Mouse (Mus musculus) forebrain, embryonic 14.5 days (tissue): Measurements from ENCODE around the gene Ppig. TPM values are rescaled to one million over a fixed set of nuclear protein-coding genes. Genes with fewer than 3 reads are reported as not detected.
"Not testable (repeated sequence)": the region's sequence is repeated elsewhere in the genome, so short reads cannot be mapped to it uniquely, and the experiment has no call there.

Experiments used
- ATAC-seq: fragments of 200-750 bp; cut with Nextera tagmentation; 2 replicates; pipeline ENCODE4 v1.8.0; 2017; ENCODE audit warnings: mild to moderate bottlenecking, moderate library complexity
- DNase-seq: peaks from one replicate; pipeline ENCODE4 v3.0.0-alpha.2; 2015; ENCODE audit warnings: low spot score
- H3K27ac ChIP-seq: fragments of 300-500 bp; sonication (generic); 2 replicates; pipeline ENCODE4 v1.5.1; 2014; ENCODE audit warnings: low read depth, mild to moderate bottlenecking, control low read depth, low read length, moderate library complexity
- H3K27me3 ChIP-seq: fragments of 300-500 bp; sonication (generic); replicated peaks from 2 replicates; pipeline ENCODE4 v1.6.1; 2014; ENCODE audit warnings: low read length, control low read depth, mixed read lengths; ENCODE audit not compliant: control insufficient read depth, insufficient read depth
- H3K36me3 ChIP-seq: fragments of 300-500 bp; sonication (generic); 2 replicates; pipeline ENCODE4 v1.6.1; 2014; ENCODE audit warnings: low read length, control low read depth; ENCODE audit not compliant: control insufficient read depth, insufficient read depth
- H3K4me1 ChIP-seq: fragments of 300-500 bp; sonication (generic); 2 replicates; pipeline ENCODE4 v1.6.1; 2014; ENCODE audit warnings: antibody characterized with exemption, low read length, control low read depth; ENCODE audit not compliant: control insufficient read depth, insufficient read depth
- H3K4me2 ChIP-seq: fragments of 300-500 bp; sonication (generic); 2 replicates; pipeline ENCODE4 v1.6.1; 2014; ENCODE audit warnings: mild to moderate bottlenecking, control low read depth, low read length
- H3K4me3 ChIP-seq: fragments of 300-500 bp; sonication (generic); 2 replicates; pipeline ENCODE4 v1.5.1; 2014; ENCODE audit warnings: low read depth, low read length, control low read depth
- H3K9ac ChIP-seq: fragments of 300-500 bp; sonication (generic); 2 replicates; pipeline ENCODE4 v1.6.1; 2014; ENCODE audit warnings: mild to moderate bottlenecking, low read length, control low read depth, moderate library complexity
- H3K9me3 ChIP-seq: fragments of 300-500 bp; sonication (generic); replicated peaks from 2 replicates; pipeline ENCODE4 v1.6.1; 2016; ENCODE audit warnings: low read length, control low read depth, mixed read lengths; ENCODE audit not compliant: control insufficient read depth
- WGBS: fragments of 180-500 bp; shearing (Covaris S2); extraction: QIAGEN DNeasy Blood & Tissue Kit; methylation state at CpG from one replicate; pipeline ENCODE4 v1.1.7; 2014; 5-methylcytosine and 5-hydroxymethylcytosine counted together
- polyA plus RNA-seq: library from polyadenylated mRNA; unstranded; fragments of >200 nt; fragmentation: Nextera tagmentation; extraction: Ambion mirVana; gene quantifications from 2 replicates; pipeline ENCODE4 v1.2.1, GENCODE M21; 2014

The Ppig gene
- polyA plus RNA-seq: 77.8 and 83.6 TPM in 2 replicates

DNA sequence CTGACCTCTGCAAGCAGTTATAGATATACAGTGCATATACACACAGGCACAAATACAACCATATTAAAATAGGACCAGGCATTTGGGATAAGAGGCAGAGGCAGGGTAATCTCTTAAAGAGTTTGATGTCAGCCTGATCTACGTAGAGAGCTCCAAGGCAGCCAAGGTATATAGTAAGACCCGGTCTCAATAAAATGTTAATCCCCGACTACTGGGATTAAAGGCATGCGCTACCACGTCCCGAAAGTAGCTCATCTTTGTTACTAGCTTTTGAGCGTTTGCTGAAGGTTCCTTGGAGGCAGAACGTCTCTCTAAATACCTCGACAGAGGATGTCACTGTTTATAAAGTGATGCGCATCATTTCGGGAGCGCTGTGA, at the start of gene Ppig:
Gene Ppig (plus strand): TSS at position 273 of the 377 bp plus-strand sequence.
- ATAC-seq: no peak
- Histone ChIP-seq H3K4me2 (peak within 1 kb of the TSS; percentile 80), H3K9ac (peak within 1 kb of the TSS; percentile 83)

DNA sequence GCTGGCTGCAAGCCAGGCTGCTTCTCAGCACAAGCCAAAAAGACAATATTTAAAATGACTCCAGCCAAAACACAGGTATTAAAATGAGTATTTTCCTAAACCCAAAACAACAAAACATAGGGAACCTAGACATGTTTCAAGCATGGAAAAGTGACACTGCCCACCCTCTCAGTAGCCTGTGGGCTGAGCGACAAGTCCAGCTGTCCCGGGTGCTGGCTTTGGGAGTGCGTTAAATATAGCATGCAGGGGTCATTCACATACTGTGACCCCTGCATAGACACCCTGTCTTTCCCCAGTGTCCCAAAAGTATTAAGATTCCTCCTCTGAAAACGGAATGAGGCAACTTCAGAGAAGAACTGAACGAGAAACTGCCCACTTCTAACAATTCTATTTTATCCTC, 48.6 kb upstream of the Ppig start:
- Histone ChIP-seq H3K27ac (no peak overlapping the region), H3K4me1 (no peaks in the 10 kb centered on the region), H3K9me3 (no peaks in the 10 kb centered on the region), H3K4me3 (no peak overlapping the region), H3K36me3 (0 out of 2 replicates have a peak, but pooled peaks cover 3% of the 10 kb centered on the region), H3K4me2 (no peak overlapping the region), H3K9ac (no peak overlapping the region), H3K27me3 (no peaks in the 10 kb centered on the region)
- 75% methylated on average over 5 of the region's 5 CpGs for WGBS
- ATAC-seq (no peak), DNase-seq (no peak)

More for the DNA sequence above, at the start of gene Ppig:
- H3K27ac ChIP-seq: peak within 1 kb of the TSS; percentile 83
- H3K36me3 ChIP-seq: no peaks in the 10 kb centered on the region
- H3K4me3 ChIP-seq: peak within 1 kb of the TSS; percentile 94
- no peaks in the 10 kb centered on the region for H3K4me1 ChIP-seq
- no peaks in the 10 kb centered on the region for H3K27me3 ChIP-seq
- WGBS: 5% methylated on average over 12 of the region's 12 CpGs
- H3K9me3 ChIP-seq: no peaks in the 10 kb centered on the region
- no peak for DNase-seq

DNA sequence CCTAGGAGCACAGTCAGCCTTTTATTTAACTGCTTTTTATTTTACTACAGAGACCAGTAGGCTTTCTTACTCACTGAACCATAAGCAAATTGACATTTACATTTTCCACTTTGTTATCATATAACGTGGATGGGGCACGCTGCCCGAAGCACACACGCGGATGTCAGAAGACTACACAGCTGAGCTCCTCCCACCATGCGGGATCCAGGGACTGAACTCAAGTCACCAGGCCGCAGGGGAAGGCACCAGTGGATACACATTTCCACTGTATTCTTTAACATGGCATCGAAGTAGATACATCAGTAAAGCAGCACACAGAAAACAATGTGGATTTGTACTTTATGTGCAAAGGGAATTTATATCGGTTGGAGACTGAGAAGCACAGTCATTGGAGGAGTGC, 47.1 kb upstream of the Ppig start:
- H3K36me3 ChIP-seq: 0 out of 2 replicates have a peak, but pooled peaks cover 3% of the 10 kb centered on the region
- H3K4me3 ChIP-seq: no peak overlapping the region
- no peaks in the 10 kb centered on the region for H3K4me1 ChIP-seq
- no peak overlapping the region for H3K9ac ChIP-seq
- 77% methylated on average over 9 of the region's 9 CpGs for WGBS
- no peak overlapping the region for H3K27ac ChIP-seq
- no peaks in the 10 kb centered on the region for H3K9me3 ChIP-seq
- ATAC-seq (no peak), DNase-seq (no peak)
- H3K27me3 ChIP-seq: no peaks in the 10 kb centered on the region
- H3K4me2 ChIP-seq: no peak overlapping the region

DNA sequence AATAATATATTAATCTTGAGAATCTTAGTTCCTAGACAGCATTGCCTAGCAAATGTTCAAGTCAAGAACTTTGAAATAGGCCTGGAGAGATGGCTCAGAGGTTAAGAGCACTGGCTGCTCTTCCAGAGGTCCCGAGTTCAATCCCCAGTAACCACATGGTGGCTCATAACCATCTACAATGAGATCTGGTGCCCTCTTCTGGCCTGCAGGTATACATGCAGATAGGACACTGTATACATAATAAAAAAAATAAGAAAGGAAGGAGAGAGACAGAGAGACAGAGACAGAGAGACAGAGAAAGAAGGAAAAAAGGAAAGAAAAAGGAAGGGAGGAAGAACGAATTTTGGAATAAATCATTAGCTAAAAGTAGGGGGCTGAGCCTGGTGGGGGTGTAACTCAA, 45.6 kb upstream of the Ppig start:
- H3K4me1 ChIP-seq: no peaks in the 10 kb centered on the region
- H3K36me3 ChIP-seq: no peaks in the 10 kb centered on the region
- ATAC-seq (no peak), DNase-seq (no peak)
- H3K9ac ChIP-seq: no peak overlapping the region
- no peak overlapping the region for H3K27ac ChIP-seq
- H3K4me2 ChIP-seq: no peak overlapping the region
- H3K27me3 ChIP-seq: no peaks in the 10 kb centered on the region
- no peak overlapping the region for H3K4me3 ChIP-seq
- WGBS: 59% methylated on average over 2 of the region's 2 CpGs
- no peaks in the 10 kb centered on the region for H3K9me3 ChIP-seq

DNA sequence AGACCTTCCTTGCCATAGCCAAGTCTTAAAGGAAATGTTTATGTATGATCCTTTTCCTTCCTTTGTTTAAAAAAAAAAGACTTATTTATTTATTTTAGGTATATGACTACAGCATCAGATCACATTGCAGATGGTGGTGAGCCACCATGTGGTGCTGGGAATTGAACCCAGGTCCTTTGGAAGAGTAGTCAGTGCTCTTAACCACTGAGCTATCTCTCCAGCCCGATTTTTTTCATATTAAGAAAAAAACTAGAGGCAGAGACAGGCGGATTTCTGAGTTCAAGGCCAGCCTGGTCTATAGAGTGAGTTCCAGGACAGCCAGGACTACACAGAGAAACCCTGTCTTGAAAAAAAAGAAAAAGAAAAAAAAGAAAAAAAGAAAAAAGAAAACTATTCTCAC, 45.1 kb upstream of the Ppig start:
- not testable (repeated sequence) for H3K9ac ChIP-seq, H3K36me3 ChIP-seq, H3K4me3 ChIP-seq, H3K4me2 ChIP-seq, DNase-seq, H3K4me1 ChIP-seq, H3K27me3 ChIP-seq, ATAC-seq, H3K27ac ChIP-seq, H3K9me3 ChIP-seq
- WGBS: 90% methylated on average over 2 of the region's 2 CpGs

DNA sequence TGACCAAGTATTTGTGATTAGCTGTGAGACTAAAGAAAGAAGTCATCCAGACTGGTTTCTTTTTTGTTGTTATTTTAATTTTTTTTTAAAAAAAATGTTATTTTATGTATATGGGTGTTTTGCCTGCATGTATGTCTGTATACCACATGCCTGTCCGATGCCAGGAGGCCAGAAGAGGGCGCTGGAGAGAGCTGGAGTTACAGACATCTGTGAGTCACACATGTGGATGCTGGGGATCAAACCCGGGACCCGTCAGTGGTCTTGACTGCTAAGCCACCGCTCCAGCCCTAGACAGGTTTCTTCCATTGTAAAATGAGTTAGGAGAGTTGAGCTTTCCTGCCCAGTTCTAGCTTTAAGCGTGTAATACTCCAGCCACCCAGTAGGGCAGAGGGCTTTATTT, 42.4 kb upstream of the Ppig start:
- H3K4me1 ChIP-seq: peaks cover 3% of the 10 kb centered on the region; the same call in 1 of the 2 replicates
- 71% methylated on average over 6 of the region's 6 CpGs for WGBS
- no peak overlapping the region for H3K9ac ChIP-seq
- no peak overlapping the region for H3K4me2 ChIP-seq
- H3K4me3 ChIP-seq: no peak overlapping the region
- no peaks in the 10 kb centered on the region for H3K9me3 ChIP-seq
- no peak overlapping the region for H3K27ac ChIP-seq
- no peaks in the 10 kb centered on the region for H3K27me3 ChIP-seq
- no peak for ATAC-seq
- no peaks in the 10 kb centered on the region for H3K36me3 ChIP-seq
- DNase-seq: peak; percentile 7

DNA sequence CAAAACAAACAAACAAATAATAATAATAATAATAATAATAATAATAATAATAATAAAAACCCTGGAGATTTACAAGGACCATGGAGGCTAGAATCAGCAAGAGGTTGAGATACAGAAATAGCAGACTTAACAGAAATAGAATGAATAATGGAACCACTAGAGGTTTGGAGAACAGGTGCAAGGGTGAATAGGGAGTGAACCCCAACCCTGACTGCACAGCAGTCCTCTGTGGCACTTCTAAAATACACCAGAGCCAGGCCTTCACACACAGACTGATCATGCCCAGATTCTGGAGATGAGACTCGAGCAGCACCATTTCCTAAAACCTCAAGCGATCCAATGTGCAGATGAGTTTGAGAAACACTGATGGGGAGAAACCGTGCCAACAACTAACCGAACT, 40.4 kb upstream of the Ppig start:
- Histone ChIP-seq H3K4me3 (no peak overlapping the region), H3K4me1 (peaks cover 3% of the 10 kb centered on the region; the same call in 1 of the 2 replicates), H3K27ac (no peak overlapping the region), H3K36me3 (no peaks in the 10 kb centered on the region), H3K9ac (no peak overlapping the region), H3K9me3 (no peaks in the 10 kb centered on the region), H3K27me3 (no peaks in the 10 kb centered on the region), H3K4me2 (no peak overlapping the region)
- no peak for DNase-seq
- 95% methylated on average over 4 of the region's 4 CpGs for WGBS
- no peak for ATAC-seq

DNA sequence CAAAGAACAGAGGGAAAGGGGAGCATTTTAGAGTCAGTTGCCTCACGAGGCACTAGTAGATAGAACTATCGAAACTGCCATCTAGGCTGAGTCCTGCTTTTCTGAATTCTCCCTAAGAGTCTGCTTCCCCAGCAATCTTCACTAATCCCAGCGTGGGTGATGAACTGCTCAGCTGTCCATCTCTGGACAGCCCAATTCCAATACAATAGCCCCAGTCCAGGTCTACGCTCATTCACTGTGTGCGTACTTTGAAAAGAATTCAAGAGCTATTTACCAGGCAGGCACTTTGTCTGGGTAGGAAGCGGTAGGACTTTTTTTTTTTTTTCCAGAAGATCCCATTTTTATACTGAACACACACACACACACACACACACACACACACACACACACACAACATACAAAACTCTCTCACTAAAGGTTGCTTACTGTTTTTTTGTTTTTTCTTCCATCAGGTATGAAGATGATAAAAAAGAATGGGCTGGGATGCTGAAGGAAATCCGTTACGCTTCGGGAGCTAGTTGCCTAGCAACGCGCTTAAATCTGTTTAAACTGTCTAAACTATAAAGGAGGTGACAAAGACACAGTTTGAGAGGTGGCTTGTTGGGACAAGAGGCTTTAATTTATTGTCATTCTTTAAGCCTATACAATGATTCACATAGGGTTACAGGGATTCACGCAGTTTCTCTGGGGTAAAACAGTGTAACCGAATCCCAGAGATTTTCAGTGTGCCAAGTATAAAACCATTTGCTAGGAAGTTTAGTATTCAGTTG, 39.1 kb upstream of the Ppig start:
- no peak for ATAC-seq
- no peak overlapping the region for H3K27ac ChIP-seq
- no peak overlapping the region for H3K4me2 ChIP-seq
- no peak overlapping the region for H3K4me3 ChIP-seq
- peaks cover 5% of the 10 kb centered on the region; the same call in 1 of the 2 replicates for H3K36me3 ChIP-seq
- DNase-seq: peak; percentile 72
- no peak overlapping the region for H3K9ac ChIP-seq
- 14% methylated on average over 13 of the region's 13 CpGs for WGBS
- H3K9me3 ChIP-seq: no peaks in the 10 kb centered on the region
- peaks cover 3% of the 10 kb centered on the region; the same call in 1 of the 2 replicates for H3K4me1 ChIP-seq
- no peaks in the 10 kb centered on the region for H3K27me3 ChIP-seq

DNA sequence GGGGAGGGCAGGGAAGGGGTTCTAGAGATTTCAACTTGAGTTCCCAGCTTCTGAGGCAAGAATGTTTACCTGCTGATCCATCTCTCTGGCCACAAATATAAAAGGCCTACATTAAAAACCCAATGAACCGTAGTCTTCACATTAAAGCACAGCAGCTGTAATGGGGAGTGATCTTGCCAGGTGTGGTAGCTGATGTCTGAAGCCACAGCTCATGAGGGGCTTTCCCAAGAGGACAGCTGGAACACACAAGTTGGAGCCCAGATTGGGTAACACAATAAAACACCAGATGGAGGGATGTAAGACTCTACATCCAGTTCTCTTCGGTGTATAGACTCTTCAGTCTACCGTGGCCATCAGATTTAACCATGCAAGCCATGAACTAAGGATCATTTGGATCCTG, 37.9 kb upstream of the Ppig start:
- H3K4me1 ChIP-seq: peaks cover 3% of the 10 kb centered on the region; the same call in 1 of the 2 replicates
- H3K4me3 ChIP-seq: no peak overlapping the region
- H3K27me3 ChIP-seq: no peaks in the 10 kb centered on the region
- ATAC-seq (no peak), DNase-seq (no peak)
- WGBS: 98% methylated on average over 3 of the region's 3 CpGs
- no peak overlapping the region for H3K27ac ChIP-seq
- no peak overlapping the region for H3K9ac ChIP-seq
- no peaks in the 10 kb centered on the region for H3K9me3 ChIP-seq
- no peak overlapping the region for H3K4me2 ChIP-seq
- peaks cover 11% of the 10 kb centered on the region for H3K36me3 ChIP-seq
